Mouse (Mus musculus) heart, adult 2 months (tissue): Measurements from ENCODE around the gene Ngfr.

Source experiments
- CTCF ChIP-seq: fragments of 200-600 bp; IDR thresholded peaks from 2 replicates; pipeline ENCODE4 v1.8.1; 2022; ENCODE audit warnings: antibody characterized with exemption, mild to moderate bottlenecking, moderate library complexity
- POLR2A ChIP-seq: fragments of 200-500 bp; IDR thresholded peaks from 2 replicates; pipeline ENCODE4 v1.6.1; 2011; ENCODE audit warnings: mild to moderate bottlenecking, low read depth, low read length, control low read depth; ENCODE audit not compliant: insufficient read depth

DNA sequence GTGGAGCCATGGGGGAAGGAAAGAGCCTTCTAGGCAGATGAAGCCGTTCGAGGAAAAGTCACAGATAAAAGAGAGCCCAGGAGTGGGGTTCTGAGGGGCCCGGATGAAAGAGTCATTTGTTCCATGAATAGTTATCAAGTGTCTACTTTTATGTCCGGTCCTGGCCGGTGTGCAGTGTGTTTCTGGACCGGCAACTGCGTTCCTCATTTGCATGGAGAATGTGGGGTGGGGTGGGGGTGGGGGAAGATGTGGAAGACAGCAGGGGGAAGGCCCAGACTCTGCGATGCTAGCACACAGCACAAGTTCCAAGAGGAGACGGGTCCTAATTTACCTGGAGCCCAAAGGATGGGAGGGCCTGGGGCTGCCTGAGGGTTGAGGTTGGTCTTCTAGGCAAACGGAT is 68.2 kb downstream of the Ngfr start:
- TF ChIP-seq CTCF = no peak
- TF ChIP-seq POLR2A = no peak
